Mouse (Mus musculus) thymus, adult 2 months (tissue): ENCODE results near the gene Pabpn1l.

Experiments
- CTCF ChIP-seq: fragments of 200-500 bp; IDR thresholded peaks from 2 replicates; pipeline ENCODE4 v1.5.1; 2012; ENCODE audit warnings: mild to moderate bottlenecking, control low read depth, low read length, moderate library complexity, borderline replicate concordance; ENCODE audit not compliant: control insufficient read depth, poor library complexity, insufficient read depth; ENCODE audit errors: extremely low read depth
- POLR2A ChIP-seq: fragments of 200-500 bp; IDR thresholded peaks from 2 replicates; pipeline ENCODE4 v1.6.1; 2012; ENCODE audit warnings: mild to moderate bottlenecking, low read length, control low read depth, moderate library complexity; ENCODE audit not compliant: control insufficient read depth, poor library complexity, insufficient read depth; ENCODE audit errors: extremely low read depth

GRCm38 (mm10) chr8:122638601-122639000, 16.1 kb upstream of the Pabpn1l start:
- TF ChIP-seq POLR2A: no peak
- no peak for TF ChIP-seq CTCF
